Mouse (Mus musculus) CH12.LX (cell line): ENCODE measurements around the gene Dazap1.

Source experiments
- CHD1 ChIP-seq: IDR thresholded peaks from 2 replicates; pipeline ENCODE4 v1.6.1; 2012; ENCODE audit warnings: low read depth, low read length, improper control_type of control experiment, inconsistent platforms
- CTCF ChIP-seq, 2 experiments: IDR thresholded peaks in 1 of 2; conservative IDR thresholded peaks in 1 of 2; 2 replicates each; pipeline ENCODE4 v1.5.1; 2011 to 2012; ENCODE audit warnings: low read depth in 2 of 2, low read length in 2 of 2, improper control_type of control experiment in 1 of 2, inconsistent platforms in 1 of 2, mild to moderate bottlenecking in 1 of 2, moderate library complexity in 1 of 2
- EP300 ChIP-seq: IDR thresholded peaks from 2 replicates; pipeline ENCODE4 v1.6.1; 2011; ENCODE audit warnings: low read length, improper control_type of control experiment
- ETS1 ChIP-seq: conservative IDR thresholded peaks from 2 replicates; pipeline ENCODE4 v1.6.1; 2012; ENCODE audit warnings: low read depth, mild to moderate bottlenecking, inconsistent platforms, low read length, improper control_type of control experiment, moderate library complexity
- IRF4 ChIP-seq: IDR thresholded peaks from 2 replicates; pipeline ENCODE4 v1.6.1; 2014; ENCODE audit warnings: low read depth, mild to moderate bottlenecking, inconsistent platforms, low read length, improper control_type of control experiment
- KAT2A ChIP-seq: IDR thresholded peaks from 2 replicates; pipeline ENCODE4 v1.6.1; 2012; ENCODE audit warnings: low read length, improper control_type of control experiment, inconsistent platforms; ENCODE audit not compliant: insufficient replicate concordance
- MAZ ChIP-seq: IDR thresholded peaks from 2 replicates; pipeline ENCODE4 v1.6.1; 2012; ENCODE audit warnings: low read depth, mild to moderate bottlenecking, inconsistent platforms, low read length, improper control_type of control experiment, moderate library complexity
- MEF2A ChIP-seq: IDR thresholded peaks from 2 replicates; pipeline ENCODE4 v1.6.1; 2014; ENCODE audit warnings: low read depth, mild to moderate bottlenecking, inconsistent platforms, low read length, improper control_type of control experiment, borderline replicate concordance
- NELFE ChIP-seq: IDR thresholded peaks from 2 replicates; pipeline ENCODE4 v1.6.1; 2011; ENCODE audit warnings: low read depth, low read length, improper control_type of control experiment
- NRF1 ChIP-seq: IDR thresholded peaks from 2 replicates; pipeline ENCODE4 v1.6.1; 2014; ENCODE audit warnings: low read depth, mild to moderate bottlenecking, inconsistent platforms, low read length, improper control_type of control experiment, moderate library complexity
- POLR2A ChIP-seq: IDR thresholded peaks from 2 replicates; pipeline ENCODE4 v1.6.1; 2011; ENCODE audit warnings: low read depth, mild to moderate bottlenecking, improper control_type of control experiment, low read length
- RCOR1 ChIP-seq: conservative IDR thresholded peaks from 2 replicates; pipeline ENCODE4 v1.6.1; 2012; ENCODE audit warnings: low read depth, mild to moderate bottlenecking, inconsistent platforms, low read length, improper control_type of control experiment
- TCF12 ChIP-seq: IDR thresholded peaks from 2 replicates; pipeline ENCODE4 v1.6.1; 2014; ENCODE audit warnings: low read depth, mild to moderate bottlenecking, inconsistent platforms, low read length, improper control_type of control experiment
- UBTF ChIP-seq: IDR thresholded peaks from 2 replicates; pipeline ENCODE4 v1.6.1; 2012; ENCODE audit warnings: low read depth, mild to moderate bottlenecking, inconsistent platforms, low read length, improper control_type of control experiment, moderate library complexity

GRCm38 (mm10) chr10:80252011-80252410 lies 9.3 kb upstream of the Dazap1 start:
- TF ChIP-seq MAZ (no peak), CTCF (conservative IDR thresholded peaks at IDR 0.05 in 1 of 2, IDR thresholded peaks at IDR 0.05 in 1 of 2; ENCODE audit: low read depth in 2 of 2, low read length in 2 of 2) (no peak), UBTF (no peak), KAT2A (no peak), MEF2A (no peak), ETS1 (no peak), POLR2A (no peak), RCOR1 (no peak), EP300 (no peak), IRF4 (no peak), TCF12 (no peak), NELFE (no peak), CHD1 (no peak), NRF1 (no peak)
